Mouse (Mus musculus) intestine, postnatal 0 days (tissue): ENCODE data around the gene Rnft1. TPM values are rescaled to one million over a fixed set of nuclear protein-coding genes. Genes with fewer than 3 reads are reported as not detected.
"Not testable (repeated sequence)": the region's sequence is repeated elsewhere in the genome, so short reads cannot be mapped to it uniquely, and the experiment has no call there.

ENCODE experiments used
- ATAC-seq: fragments of 200-750 bp; cut with Nextera tagmentation; 2 replicates; pipeline ENCODE4 v1.8.0; 2017; ENCODE audit warnings: mild to moderate bottlenecking, moderate TSS enrichment, moderate library complexity
- H3K27ac ChIP-seq: fragments of 300-500 bp; sonication (generic); 2 replicates; pipeline ENCODE4 v1.5.1; 2014; ENCODE audit warnings: mild to moderate bottlenecking, low read depth, low read length, moderate library complexity
- H3K27me3 ChIP-seq: fragments of 300-500 bp; sonication (generic); replicated peaks from 2 replicates; pipeline ENCODE4 v1.6.1; 2014; ENCODE audit warnings: low read length, mixed read lengths; ENCODE audit not compliant: control insufficient read depth, insufficient read depth
- H3K36me3 ChIP-seq: fragments of 300-500 bp; sonication (generic); 2 replicates; pipeline ENCODE4 v1.6.1; 2014; ENCODE audit warnings: mild to moderate bottlenecking, moderate library complexity; ENCODE audit not compliant: control insufficient read depth, insufficient read depth
- H3K4me1 ChIP-seq: fragments of 300-500 bp; sonication (generic); replicated peaks from 2 replicates; pipeline ENCODE4 v1.6.1; 2014; ENCODE audit warnings: antibody characterized with exemption, low read length, mixed read lengths; ENCODE audit not compliant: control insufficient read depth, insufficient read depth
- H3K4me2 ChIP-seq: fragments of 300-500 bp; sonication (generic); replicated peaks from 2 replicates; pipeline ENCODE4 v1.6.1; 2014; ENCODE audit warnings: low read depth, mild to moderate bottlenecking, moderate library complexity
- H3K4me3 ChIP-seq: fragments of 300-500 bp; sonication (generic); 2 replicates; pipeline ENCODE4 v1.5.1; 2014; ENCODE audit warnings: low read depth, low read length
- H3K9ac ChIP-seq: fragments of 300-500 bp; sonication (generic); 2 replicates; pipeline ENCODE4 v1.6.1; 2014; ENCODE audit warnings: mild to moderate bottlenecking, low read depth, low read length
- H3K9me3 ChIP-seq: fragments of 300-500 bp; sonication (generic); 2 replicates; pipeline ENCODE4 v1.6.1; 2016; ENCODE audit warnings: mixed run types; ENCODE audit not compliant: control insufficient read depth
- CTCF ChIP-seq: sonication (generic); IDR thresholded peaks from 2 replicates; pipeline ENCODE4 v1.5.1; 2016; ENCODE audit warnings: low read depth, mild to moderate bottlenecking, control low read depth, antibody characterized with exemption, moderate library complexity
- WGBS: fragments of 180-500 bp; shearing (Covaris S2); extraction: QIAGEN DNeasy Blood & Tissue Kit; methylation state at CpG from one replicate; pipeline ENCODE4 v1.1.7; 2014; 5-methylcytosine and 5-hydroxymethylcytosine counted together
- polyA plus RNA-seq: library from polyadenylated mRNA; unstranded; fragments of >200 nt; fragmentation: Nextera tagmentation; extraction: Ambion mirVana; gene quantifications from 2 replicates; pipeline ENCODE4 v1.2.1, GENCODE M21; 2015

Rnft1 gene
- polyA plus RNA-seq, 1 experiment from 2014 or later: 48.5 TPM

GRCm38 (mm10) chr11:86458866-86459265, 25.6 kb upstream of the Rnft1 start:
- H3K27me3 ChIP-seq: no peaks in the 10 kb centered on the region
- ATAC-seq: no peak
- no peaks in the 10 kb centered on the region for H3K9me3 ChIP-seq
- no peak overlapping the region for H3K9ac ChIP-seq
- no peak overlapping the region for H3K27ac ChIP-seq
- no peak overlapping the region for H3K4me3 ChIP-seq
- no peaks in the 10 kb centered on the region for H3K4me1 ChIP-seq
- no peak overlapping the region for H3K4me2 ChIP-seq
- WGBS: 82% methylated on average over 6 of the region's 6 CpGs
- no peaks in the 10 kb centered on the region for H3K36me3 ChIP-seq
- no peak for TF ChIP-seq CTCF

GRCm38 (mm10) chr11:86462579-86462978, 21.9 kb upstream of the Rnft1 start:
- no peak for ATAC-seq
- H3K4me2 ChIP-seq: no peak overlapping the region
- H3K4me3 ChIP-seq: no peak overlapping the region
- no peaks in the 10 kb centered on the region for H3K27me3 ChIP-seq
- no peak overlapping the region for H3K27ac ChIP-seq
- no peaks in the 10 kb centered on the region for H3K36me3 ChIP-seq
- no peak overlapping the region for H3K9ac ChIP-seq
- TF ChIP-seq CTCF: no peak
- no peaks in the 10 kb centered on the region for H3K4me1 ChIP-seq
- H3K9me3 ChIP-seq: no peaks in the 10 kb centered on the region

- peak; percentile 83 for TF ChIP-seq CTCF
- H3K27ac ChIP-seq, ATAC-seq, H3K9me3 ChIP-seq, H3K4me2 ChIP-seq, H3K27me3 ChIP-seq, H3K4me1 ChIP-seq, H3K9ac ChIP-seq, H3K36me3 ChIP-seq, H3K4me3 ChIP-seq: not testable (repeated sequence)
- 14% methylated on average over 8 of the region's 8 CpGs for WGBS
Observed at GRCm38 (mm10) chr11:86464275-86464674, 20.2 kb upstream of the Rnft1 start.

GRCm38 (mm10) chr11:86468345-86468744, 16.1 kb upstream of the Rnft1 start:
- H3K9ac ChIP-seq: no peak overlapping the region
- H3K4me1 ChIP-seq: 0 out of 2 replicates have a peak, but pooled peaks cover 2% of the 10 kb centered on the region
- no peak overlapping the region for H3K27ac ChIP-seq
- no peak for TF ChIP-seq CTCF
- 75% methylated on average over 8 of the region's 8 CpGs for WGBS
- no peaks in the 10 kb centered on the region for H3K9me3 ChIP-seq
- H3K36me3 ChIP-seq: no peaks in the 10 kb centered on the region
- no peak for ATAC-seq
- no peak overlapping the region for H3K4me3 ChIP-seq
- H3K4me2 ChIP-seq: no peak overlapping the region
- H3K27me3 ChIP-seq: no peaks in the 10 kb centered on the region

GRCm38 (mm10) chr11:86468971-86469370, 15.5 kb upstream of the Rnft1 start:
- ATAC-seq: no peak
- TF ChIP-seq CTCF: no peak
- Histone ChIP-seq H3K27ac (no peak overlapping the region), H3K4me3 (no peak overlapping the region), H3K4me1 (0 out of 2 replicates have a peak, but pooled peaks cover 3% of the 10 kb centered on the region), H3K9me3 (no peaks in the 10 kb centered on the region), H3K4me2 (no peak overlapping the region), H3K27me3 (no peaks in the 10 kb centered on the region), H3K36me3 (no peaks in the 10 kb centered on the region), H3K9ac (no peak overlapping the region)
- WGBS: 64% methylated on average over 4 of the region's 4 CpGs

- no peak overlapping the region for H3K4me3 ChIP-seq
- WGBS: 55% methylated on average over 6 of the region's 6 CpGs
- ATAC-seq: no peak
- no peak overlapping the region for H3K27ac ChIP-seq
- no peaks in the 10 kb centered on the region for H3K36me3 ChIP-seq
- no peak overlapping the region for H3K9ac ChIP-seq
- H3K4me2 ChIP-seq: no peak overlapping the region
- no peaks in the 10 kb centered on the region for H3K9me3 ChIP-seq
- H3K4me1 ChIP-seq: 0 out of 2 replicates have a peak, but pooled peaks cover 3% of the 10 kb centered on the region
- no peaks in the 10 kb centered on the region for H3K27me3 ChIP-seq
- no peak for TF ChIP-seq CTCF
Observed at GRCm38 (mm10) chr11:86471785-86472184, 12.7 kb upstream of the Rnft1 start.

- Histone ChIP-seq H3K9ac (0 out of 2 replicates have a peak overlapping the region, but pooled peaks have one; percentile 17), H3K27ac (no peak overlapping the region), H3K4me1 (0 out of 2 replicates have a peak, but pooled peaks cover 3% of the 10 kb centered on the region), H3K4me2 (peak overlapping the region; percentile 57), H3K27me3 (no peaks in the 10 kb centered on the region), H3K9me3 (no peaks in the 10 kb centered on the region), H3K36me3 (no peaks in the 10 kb centered on the region), H3K4me3 (peak overlapping the region; percentile 27)
- WGBS: 8% methylated on average over 7 of the region's 7 CpGs
- ATAC-seq: no peak
- no peak for TF ChIP-seq CTCF
Observed at GRCm38 (mm10) chr11:86472771-86473171, 11.7 kb upstream of the Rnft1 start.
